Mouse (Mus musculus): ENCODE results near the gene Ttc27.
"Not testable (repeated sequence)": the region's sequence is repeated elsewhere in the genome, so short reads cannot be mapped to it uniquely, and the experiment has no call there.

Gene Ttc27

GRCm38 (mm10) chr17:74717618-74718151 is at the start of gene Ttc27:
Gene Ttc27, plus strand, starts transcription at chr17:74717732.
- peaks cover 42% of the 10 kb centered on the region for H3K36me3 ChIP-seq (ENCODE audit: insufficient read depth, low read length)
- H3K9me3 ChIP-seq (ENCODE audit: low read length): no peaks in the 10 kb centered on the region
- peak within 1 kb of the TSS; percentile 99 for H3K4me3 ChIP-seq (replicated peaks; ENCODE audit: low read length)
- TF ChIP-seq POU5F1 (IDR thresholded peaks at IDR 0.05; ENCODE audit: borderline replicate concordance, low read length) (no peak), CTCF (conservative IDR thresholded peaks at IDR 0.05; ENCODE audit: low read length) (no peak), NANOG (IDR thresholded peaks at IDR 0.05; ENCODE audit: borderline replicate concordance, low read length) (no peak)
- H3K4me1 ChIP-seq (replicated peaks; ENCODE audit: low read depth, low read length): peaks cover 18% of the 10 kb centered on the region
- no peaks in the 10 kb centered on the region for H3K27me3 ChIP-seq (ENCODE audit: insufficient read depth, low read length)

- H3K9me3 ChIP-seq (ENCODE audit: low read length): no peaks in the 10 kb centered on the region
- no peaks in the 10 kb centered on the region for H3K27me3 ChIP-seq (ENCODE audit: insufficient read depth, low read length)
- TF ChIP-seq NANOG (IDR thresholded peaks at IDR 0.05; ENCODE audit: borderline replicate concordance, low read length): no peak
- no peak for TF ChIP-seq POU5F1 (IDR thresholded peaks at IDR 0.05; ENCODE audit: borderline replicate concordance, low read length)
- no peak for TF ChIP-seq CTCF (conservative IDR thresholded peaks at IDR 0.05; ENCODE audit: low read length)
- peaks cover 85% of the 10 kb centered on the region for H3K36me3 ChIP-seq (ENCODE audit: insufficient read depth, low read length)
- no peak overlapping the region for H3K4me3 ChIP-seq (replicated peaks; ENCODE audit: low read length)
- H3K4me1 ChIP-seq (replicated peaks; ENCODE audit: low read depth, low read length): no peaks in the 10 kb centered on the region
Measured at GRCm38 (mm10) chr17:74668010-74668409, 49.5 kb upstream of the Ttc27 start.

GRCm38 (mm10) chr17:74670031-74670430 is 47.5 kb upstream of the Ttc27 start:
- Histone ChIP-seq H3K4me1 (replicated peaks; ENCODE audit: low read depth, low read length) (no peaks in the 10 kb centered on the region), H3K36me3 (ENCODE audit: insufficient read depth, low read length) (peaks cover 80% of the 10 kb centered on the region), H3K9me3 (ENCODE audit: low read length) (no peaks in the 10 kb centered on the region), H3K27me3 (ENCODE audit: insufficient read depth, low read length) (no peaks in the 10 kb centered on the region), H3K4me3 (replicated peaks; ENCODE audit: low read length) (no peak overlapping the region)
- TF ChIP-seq CTCF (conservative IDR thresholded peaks at IDR 0.05; ENCODE audit: low read length) (no peak), POU5F1 (IDR thresholded peaks at IDR 0.05; ENCODE audit: borderline replicate concordance, low read length) (no peak), NANOG (IDR thresholded peaks at IDR 0.05; ENCODE audit: borderline replicate concordance, low read length) (no peak)

- Histone ChIP-seq H3K27me3 (ENCODE audit: insufficient read depth, low read length) (no peaks in the 10 kb centered on the region), H3K4me1 (replicated peaks; ENCODE audit: low read depth, low read length) (no peaks in the 10 kb centered on the region), H3K36me3 (ENCODE audit: insufficient read depth, low read length) (peaks cover 77% of the 10 kb centered on the region), H3K9me3 (ENCODE audit: low read length) (no peaks in the 10 kb centered on the region), H3K4me3 (replicated peaks; ENCODE audit: low read length) (no peak overlapping the region)
- no peak for TF ChIP-seq NANOG (IDR thresholded peaks at IDR 0.05; ENCODE audit: borderline replicate concordance, low read length)
- no peak for TF ChIP-seq POU5F1 (IDR thresholded peaks at IDR 0.05; ENCODE audit: borderline replicate concordance, low read length)
Measured at GRCm38 (mm10) chr17:74672446-74672845, 45.1 kb upstream of the Ttc27 start.

- Histone ChIP-seq H3K36me3 (ENCODE audit: insufficient read depth, low read length) (peaks cover 79% of the 10 kb centered on the region), H3K9me3 (ENCODE audit: low read length) (no peaks in the 10 kb centered on the region), H3K4me1 (replicated peaks; ENCODE audit: low read depth, low read length) (no peaks in the 10 kb centered on the region), H3K27me3 (ENCODE audit: insufficient read depth, low read length) (no peaks in the 10 kb centered on the region), H3K4me3 (replicated peaks; ENCODE audit: low read length) (no peak overlapping the region)
- TF ChIP-seq CTCF (conservative IDR thresholded peaks at IDR 0.05; ENCODE audit: low read length): peak; percentile 65
- TF ChIP-seq NANOG (IDR thresholded peaks at IDR 0.05; ENCODE audit: borderline replicate concordance, low read length): no peak
Measured at GRCm38 (mm10) chr17:74673251-74673650, 44.3 kb upstream of the Ttc27 start.

GRCm38 (mm10) chr17:74678061-74678460 is 39.5 kb upstream of the Ttc27 start:
- TF ChIP-seq NANOG (IDR thresholded peaks at IDR 0.05; ENCODE audit: borderline replicate concordance, low read length): no peak
- no peaks in the 10 kb centered on the region for H3K9me3 ChIP-seq (ENCODE audit: low read length)
- H3K36me3 ChIP-seq (ENCODE audit: insufficient read depth, low read length): peaks cover 61% of the 10 kb centered on the region
- no peaks in the 10 kb centered on the region for H3K4me1 ChIP-seq (replicated peaks; ENCODE audit: low read depth, low read length)
- H3K4me3 ChIP-seq (replicated peaks; ENCODE audit: low read length): no peak overlapping the region
- no peaks in the 10 kb centered on the region for H3K27me3 ChIP-seq (ENCODE audit: insufficient read depth, low read length)

- Histone ChIP-seq H3K4me3 (replicated peaks; ENCODE audit: low read length) (no peak overlapping the region), H3K9me3 (ENCODE audit: low read length) (no peaks in the 10 kb centered on the region), H3K36me3 (ENCODE audit: insufficient read depth, low read length) (peaks cover 25% of the 10 kb centered on the region), H3K4me1 (replicated peaks; ENCODE audit: low read depth, low read length) (peaks cover 17% of the 10 kb centered on the region), H3K27me3 (ENCODE audit: insufficient read depth, low read length) (no peaks in the 10 kb centered on the region)
- TF ChIP-seq CTCF (conservative IDR thresholded peaks at IDR 0.05; ENCODE audit: low read length) (no peak), POU5F1 (IDR thresholded peaks at IDR 0.05; ENCODE audit: borderline replicate concordance, low read length) (no peak), NANOG (IDR thresholded peaks at IDR 0.05; ENCODE audit: borderline replicate concordance, low read length) (no peak)
Measured at GRCm38 (mm10) chr17:74684927-74685326, 32.6 kb upstream of the Ttc27 start.

- peaks cover 17% of the 10 kb centered on the region for H3K4me1 ChIP-seq (replicated peaks; ENCODE audit: low read depth, low read length)
- no peaks in the 10 kb centered on the region for H3K9me3 ChIP-seq (ENCODE audit: low read length)
- no peaks in the 10 kb centered on the region for H3K27me3 ChIP-seq (ENCODE audit: insufficient read depth, low read length)
- H3K4me3 ChIP-seq (replicated peaks; ENCODE audit: low read length): no peak overlapping the region
- TF ChIP-seq POU5F1 (IDR thresholded peaks at IDR 0.05; ENCODE audit: borderline replicate concordance, low read length) (no peak), NANOG (IDR thresholded peaks at IDR 0.05; ENCODE audit: borderline replicate concordance, low read length) (peak; percentile 82)
- peaks cover 44% of the 10 kb centered on the region for H3K36me3 ChIP-seq (ENCODE audit: insufficient read depth, low read length)
Measured at GRCm38 (mm10) chr17:74688555-74688954, 29.0 kb upstream of the Ttc27 start.

- peaks cover 17% of the 10 kb centered on the region for H3K4me1 ChIP-seq (replicated peaks; ENCODE audit: low read depth, low read length)
- H3K36me3 ChIP-seq (ENCODE audit: insufficient read depth, low read length): peaks cover 42% of the 10 kb centered on the region
- no peak for TF ChIP-seq NANOG (IDR thresholded peaks at IDR 0.05; ENCODE audit: borderline replicate concordance, low read length)
- no peak for TF ChIP-seq CTCF (conservative IDR thresholded peaks at IDR 0.05; ENCODE audit: low read length)
- TF ChIP-seq POU5F1 (IDR thresholded peaks at IDR 0.05; ENCODE audit: borderline replicate concordance, low read length): no peak
- no peaks in the 10 kb centered on the region for H3K9me3 ChIP-seq (ENCODE audit: low read length)
- no peak overlapping the region for H3K4me3 ChIP-seq (replicated peaks; ENCODE audit: low read length)
- H3K27me3 ChIP-seq (ENCODE audit: insufficient read depth, low read length): no peaks in the 10 kb centered on the region
Measured at GRCm38 (mm10) chr17:74689406-74689805, 28.1 kb upstream of the Ttc27 start.

GRCm38 (mm10) chr17:74701661-74702060 is 15.9 kb upstream of the Ttc27 start:
- not testable (repeated sequence) for H3K4me3 ChIP-seq (replicated peaks; ENCODE audit: low read length); H3K27me3 ChIP-seq (ENCODE audit: insufficient read depth, low read length); H3K4me1 ChIP-seq (replicated peaks; ENCODE audit: low read depth, low read length); H3K9me3 ChIP-seq (ENCODE audit: low read length)
- H3K36me3 ChIP-seq (ENCODE audit: insufficient read depth, low read length): peaks cover 68% of the 10 kb centered on the region

Measured in E14TG2a.4 (cell line).